Mouse (Mus musculus): ENCODE data around the gene Ccdc77. TPM values are rescaled to one million over a fixed set of nuclear protein-coding genes. Genes with fewer than 3 reads are reported as not detected.
A peak's percentile ranks its signal among the peaks of the same experiment; 100 is the strongest.

The Ccdc77 gene
- total RNA-seq, 2 experiments from 2014 or later: 4.0 to 5.3 TPM

GRCm38 (mm10) chr6:120275301-120275700 is 88.9 kb downstream of the Ccdc77 start:
- DNase-seq (ENCODE audit: extremely low spot score in 1 of 2, low spot score in 2 of 2): peak in 1 of 2 experiments; percentile 20
- H3K27ac ChIP-seq: no peak overlapping the region
- intact Hi-C loops (cut with DNase I): loop anchor here (1.0 kb wide), 1 partner anchor 20 kb away; no protein-coding TSS in a partner anchor
- H3K4me3 ChIP-seq: no peak overlapping the region
- TF ChIP-seq CTCF (IDR thresholded peaks at IDR 0.05): no peak

- DNase-seq (ENCODE audit: extremely low spot score in 1 of 2, low spot score in 2 of 2): no peak
- no peak for TF ChIP-seq CTCF (IDR thresholded peaks at IDR 0.05)
- intact Hi-C loops (cut with DNase I): loop anchor here (1.0 kb wide), 1 partner anchor 20 kb away; no protein-coding TSS in a partner anchor
- no peak overlapping the region for H3K4me3 ChIP-seq
- H3K27ac ChIP-seq: no peak overlapping the region
Observed at GRCm38 (mm10) chr6:120274887-120275286, 89.3 kb downstream of the Ccdc77 start.

Other genes starting within 250 kb of the Ccdc77 start
- gene D330020A13Rik, start 70.0 kb downstream of the Ccdc77 start, total RNA-seq (2021): not detected
- gene B4galnt3, start 69.8 kb downstream of the Ccdc77 start, total RNA-seq (2021): 1 to 10 TPM in 1 of 2 experiments, under 1 TPM in 1; 0.93 to 1.3 TPM
- gene Kdm5a, start 250 bp downstream of the Ccdc77 start, total RNA-seq (2021): 10 to 100 TPM; 45.1 to 46.4 TPM
- 10 to 100 TPM; 14.8 to 19.7 TPM for gene Il17ra, start 98.9 kb upstream of the Ccdc77 start, total RNA-seq (2021)
- gene Tmem121b, start 129.4 kb upstream of the Ccdc77 start, total RNA-seq (2021): 10 to 100 TPM; 56.1 to 57.4 TPM
- gene Hdhd5, start 166.9 kb upstream of the Ccdc77 start, total RNA-seq (2021): 10 to 100 TPM; 35.2 to 41.0 TPM